Mouse (Mus musculus) cortical plate, adult 2 months (tissue): Measurements from ENCODE around the gene Ccr2. TPM values are rescaled to one million over a fixed set of nuclear protein-coding genes. Genes with fewer than 3 reads are reported as not detected.
"Not testable (repeated sequence)": the region's sequence is repeated elsewhere in the genome, so short reads cannot be mapped to it uniquely, and the experiment has no call there.

Experiments used
- H3K27ac ChIP-seq: fragments of 200-500 bp; 2 replicates; pipeline ENCODE4 v1.5.1; 2012; ENCODE audit warnings: low read length, control low read depth, inconsistent platforms; ENCODE audit not compliant: insufficient read depth
- H3K4me1 ChIP-seq: fragments of 200-500 bp; 2 replicates; pipeline ENCODE4 v1.6.1; 2011; ENCODE audit warnings: low read length; ENCODE audit not compliant: control insufficient read depth, insufficient read depth
- H3K4me3 ChIP-seq: fragments of 200-500 bp; 2 replicates; pipeline ENCODE4 v1.5.1; 2011; ENCODE audit warnings: mild to moderate bottlenecking, low read length, control low read depth; ENCODE audit not compliant: insufficient read depth
- CTCF ChIP-seq: fragments of 200-500 bp; IDR thresholded peaks from 2 replicates; pipeline ENCODE4 v1.5.1; 2011; ENCODE audit warnings: mild to moderate bottlenecking, control low read depth, low read length; ENCODE audit not compliant: insufficient read depth; ENCODE audit errors: extremely low read depth
- POLR2A ChIP-seq: fragments of 200-500 bp; IDR thresholded peaks from 2 replicates; pipeline ENCODE4 v1.6.1; 2011; ENCODE audit warnings: mild to moderate bottlenecking, low read length, control low read depth; ENCODE audit not compliant: insufficient read depth; ENCODE audit errors: extremely low read depth
- polyA plus RNA-seq: library from polyadenylated mRNA; depleted of rRNA; stranded (reverse); fragments of >200 nt; gene quantifications from 2 replicates; pipeline ENCODE4 v1.2.3, GENCODE M21; 2012

Ccr2 gene
- polyA plus RNA-seq, 1 experiment = 0.19 TPM

DNA sequence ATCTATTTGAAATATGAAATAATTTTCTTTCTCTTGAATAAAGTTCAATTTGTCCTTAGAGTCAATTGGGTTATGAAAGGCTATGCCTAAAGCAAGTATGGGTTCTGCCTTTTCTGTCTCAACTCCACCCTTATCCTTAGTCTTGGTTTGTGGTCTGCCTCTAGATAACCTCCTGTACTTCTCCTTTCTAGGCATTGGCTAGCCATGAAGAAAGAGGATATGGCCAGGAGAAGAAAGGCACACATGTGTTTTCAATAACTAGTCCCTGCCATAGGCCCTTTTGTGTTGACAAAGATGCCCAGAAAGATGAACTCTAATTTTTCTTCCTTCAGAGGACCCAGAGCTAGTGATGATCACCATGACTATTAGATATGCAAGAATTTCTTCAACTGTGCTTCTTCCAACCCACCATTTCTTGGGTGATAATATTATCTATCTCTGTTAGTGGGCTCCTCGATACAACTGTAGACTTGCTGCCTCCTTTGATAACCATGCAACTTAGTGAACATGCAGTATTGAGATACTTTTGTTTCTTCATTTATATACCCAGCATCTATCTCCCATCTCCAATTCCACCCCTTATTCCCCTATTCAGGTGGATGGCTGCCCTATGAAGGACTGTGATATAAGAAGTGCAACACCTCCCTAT, 11.0 kb downstream of the Ccr2 start:
- Histone ChIP-seq H3K4me1 (no peaks in the 10 kb centered on the region), H3K27ac (no peak overlapping the region), H3K4me3 (no peak overlapping the region)
- no peak for TF ChIP-seq POLR2A

DNA sequence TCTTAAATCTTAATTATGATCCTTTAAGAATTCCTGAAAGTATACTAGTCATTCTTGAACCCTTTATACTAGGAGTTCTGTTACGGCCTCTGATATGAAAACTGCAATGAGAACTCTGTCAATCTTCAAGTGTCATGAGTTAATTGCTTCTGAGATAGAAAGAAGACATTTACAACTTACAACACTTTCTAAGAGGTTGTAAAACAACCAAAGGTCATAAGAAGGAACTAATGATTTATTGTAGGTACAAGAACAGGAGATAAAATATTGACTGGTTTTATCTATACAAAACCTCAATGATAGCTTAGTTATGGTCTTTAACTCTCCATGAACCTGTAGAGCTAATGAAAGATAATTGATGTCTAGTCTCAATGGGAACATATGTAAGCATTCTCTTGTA, 12.0 kb downstream of the Ccr2 start:
- Histone ChIP-seq H3K4me1 (no peaks in the 10 kb centered on the region), H3K4me3 (no peak overlapping the region), H3K27ac (no peak overlapping the region)
- TF ChIP-seq CTCF (no peak), POLR2A (no peak)

DNA sequence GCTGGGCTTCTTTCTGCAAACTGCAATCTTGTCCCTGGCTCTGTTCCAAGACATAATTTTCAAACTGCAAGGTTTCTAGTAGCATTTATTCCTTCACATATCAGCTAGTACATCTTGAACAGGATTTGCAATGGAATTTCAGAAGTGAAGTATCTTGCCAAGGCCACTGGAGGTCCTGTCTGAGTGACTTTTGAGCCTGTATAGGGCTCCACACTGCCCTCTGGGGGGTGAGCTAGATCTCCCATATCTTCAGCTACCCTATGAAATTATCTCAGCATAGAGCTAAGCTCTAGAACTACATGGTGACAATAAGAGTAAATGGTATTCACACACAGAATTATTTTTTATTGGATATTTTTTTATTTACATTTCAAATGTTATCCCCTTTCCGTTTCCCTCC, 16.7 kb downstream of the Ccr2 start:
- TF ChIP-seq POLR2A = no peak
- 0 out of 2 replicates have a peak, but pooled peaks have one; percentile 22 for TF ChIP-seq CTCF
- Histone ChIP-seq H3K4me1 (no peaks in the 10 kb centered on the region), H3K27ac (no peak overlapping the region), H3K4me3 (no peak overlapping the region)

DNA sequence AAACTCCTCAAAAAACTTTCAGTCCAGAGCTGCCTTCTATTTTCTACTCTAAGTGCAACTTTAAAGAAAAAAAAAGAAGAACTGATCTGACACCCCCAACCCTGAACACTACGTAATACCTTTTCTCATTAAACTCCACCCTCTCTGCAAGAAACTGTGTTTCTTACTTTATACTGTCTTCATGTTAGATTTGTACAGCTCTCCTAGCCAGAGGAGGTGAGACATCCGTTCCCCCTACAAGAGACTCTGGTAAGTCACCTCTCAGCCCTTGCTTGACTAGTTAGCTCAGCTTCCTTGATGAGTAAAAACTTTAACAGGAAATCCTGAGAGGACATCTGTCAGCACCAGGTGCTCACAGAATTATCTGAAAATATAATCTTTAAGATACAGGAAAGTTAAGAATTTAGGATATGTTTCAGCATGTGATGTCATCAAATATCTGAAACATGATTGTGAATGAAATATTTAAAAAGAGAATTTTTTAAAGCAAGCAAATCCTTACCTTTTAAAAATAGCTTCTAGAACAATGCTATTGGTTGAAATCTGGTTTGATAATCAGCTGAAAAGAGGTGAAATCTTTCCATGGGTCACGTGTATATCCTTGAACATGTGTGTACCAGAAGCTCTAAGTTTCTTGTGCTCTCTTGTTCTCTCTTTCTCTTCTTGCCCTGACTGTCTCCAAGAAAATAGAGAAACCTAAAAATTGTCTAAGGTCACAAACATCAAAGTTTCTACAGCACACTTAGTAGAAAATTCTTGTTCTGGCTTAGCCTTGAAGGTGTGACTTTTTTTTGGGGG, 19.8 kb downstream of the Ccr2 start, which contains the start of gene Ccr5:
Gene Ccr5, plus strand, starts transcription at position 157 of the 798 bp plus-strand sequence.
- no peak within 1 kb of the TSS for H3K4me3 ChIP-seq
- no peak for TF ChIP-seq CTCF
- TF ChIP-seq POLR2A = no peak
- H3K27ac ChIP-seq = no peak within 1 kb of the TSS
- no peaks in the 10 kb centered on the region for H3K4me1 ChIP-seq

DNA sequence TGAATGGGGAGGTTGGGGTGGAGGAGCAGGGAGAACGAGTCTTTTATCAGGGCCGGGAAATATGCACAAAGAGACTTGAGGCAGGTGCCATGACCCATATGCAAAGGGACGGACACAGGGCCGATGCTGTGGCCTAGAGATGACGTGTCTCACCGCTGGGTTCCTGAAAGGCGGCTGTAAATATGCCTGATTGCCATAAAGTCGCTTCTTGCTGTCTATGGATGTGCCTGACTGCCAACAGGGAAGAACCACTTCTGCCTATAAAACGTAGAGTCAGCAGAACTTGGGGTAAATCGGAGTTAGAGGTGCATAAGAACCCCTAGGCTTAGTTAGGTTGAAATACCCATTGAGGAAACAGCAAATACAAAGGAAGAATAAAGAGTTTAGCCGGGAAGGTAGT, 23.8 kb downstream of the Ccr2 start:
- H3K27ac ChIP-seq = no peak overlapping the region
- H3K4me1 ChIP-seq = no peaks in the 10 kb centered on the region

DNA sequence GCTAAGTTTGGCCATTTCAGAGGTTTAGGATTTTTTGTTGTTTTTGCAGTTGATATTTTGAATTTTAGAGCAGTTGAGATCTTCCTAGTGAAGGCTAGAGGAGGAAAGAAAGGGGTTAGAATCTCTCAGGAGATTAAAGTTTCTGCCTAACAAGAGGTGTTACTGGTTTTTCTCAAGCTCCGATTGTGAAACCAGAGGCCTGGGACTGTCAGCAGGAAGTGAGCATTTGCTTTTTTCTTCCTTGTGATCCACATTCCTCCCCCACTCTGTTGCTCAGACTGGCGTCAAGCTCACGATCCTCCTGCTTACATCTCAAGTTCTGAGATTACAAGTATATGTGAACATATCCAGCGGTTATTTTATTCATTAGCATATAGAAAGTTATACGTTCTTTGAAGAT, 24.6 kb downstream of the Ccr2 start:
- no peak for TF ChIP-seq POLR2A
- TF ChIP-seq CTCF = no peak
- Histone ChIP-seq H3K27ac (no peak overlapping the region), H3K4me1 (no peaks in the 10 kb centered on the region), H3K4me3 (no peak overlapping the region)

More for the DNA sequence above, 23.8 kb downstream of the Ccr2 start:
- no peak overlapping the region for H3K4me3 ChIP-seq
- TF ChIP-seq CTCF (no peak), POLR2A (no peak)

DNA sequence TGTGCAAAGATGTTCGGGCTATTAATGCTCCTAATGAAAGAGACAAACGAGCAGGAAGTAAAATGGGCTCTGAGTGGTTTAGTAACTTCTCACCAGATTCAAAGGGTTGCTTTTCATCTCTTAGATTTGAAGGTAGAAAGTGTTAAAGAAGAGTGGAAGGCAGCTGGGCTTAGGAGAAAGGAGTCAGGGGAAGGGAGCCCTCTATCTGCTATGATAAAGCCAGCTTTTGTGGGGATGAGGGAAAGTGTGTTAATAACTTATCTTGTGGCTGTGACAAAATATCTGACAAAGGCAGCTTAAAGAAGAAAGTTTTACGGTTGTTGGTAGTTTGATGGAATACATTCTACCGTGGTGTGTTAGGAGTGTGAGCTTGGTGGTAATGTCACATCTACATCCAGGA, 25.7 kb downstream of the Ccr2 start:
- H3K4me1 ChIP-seq = no peaks in the 10 kb centered on the region
- no peak overlapping the region for H3K27ac ChIP-seq
- no peak overlapping the region for H3K4me3 ChIP-seq
- TF ChIP-seq CTCF = no peak
- TF ChIP-seq POLR2A = no peak

DNA sequence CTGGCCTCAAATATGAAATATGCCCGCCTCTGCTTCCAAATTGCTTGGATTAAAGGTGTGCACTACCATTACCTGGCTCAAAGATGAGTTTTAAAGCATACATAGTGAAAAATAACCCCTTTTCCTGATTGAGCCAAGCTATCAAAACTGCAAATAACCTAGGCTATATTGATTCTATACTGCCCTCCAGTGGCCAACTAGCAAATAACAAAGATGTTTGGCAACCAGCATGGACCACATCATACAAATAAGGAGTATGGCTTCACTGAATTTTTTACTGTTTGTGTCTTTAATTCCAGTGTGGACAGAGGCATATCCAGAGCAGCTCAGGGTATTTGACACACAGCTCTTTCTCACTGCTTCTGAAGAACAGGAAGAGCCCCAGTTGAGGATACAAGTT, 26.6 kb downstream of the Ccr2 start:
- TF ChIP-seq POLR2A (no peak), CTCF (peak; percentile 18; the same call in 1 of the 2 replicates)
- Histone ChIP-seq H3K4me3 (no peak overlapping the region), H3K4me1 (no peaks in the 10 kb centered on the region), H3K27ac (no peak overlapping the region)

DNA sequence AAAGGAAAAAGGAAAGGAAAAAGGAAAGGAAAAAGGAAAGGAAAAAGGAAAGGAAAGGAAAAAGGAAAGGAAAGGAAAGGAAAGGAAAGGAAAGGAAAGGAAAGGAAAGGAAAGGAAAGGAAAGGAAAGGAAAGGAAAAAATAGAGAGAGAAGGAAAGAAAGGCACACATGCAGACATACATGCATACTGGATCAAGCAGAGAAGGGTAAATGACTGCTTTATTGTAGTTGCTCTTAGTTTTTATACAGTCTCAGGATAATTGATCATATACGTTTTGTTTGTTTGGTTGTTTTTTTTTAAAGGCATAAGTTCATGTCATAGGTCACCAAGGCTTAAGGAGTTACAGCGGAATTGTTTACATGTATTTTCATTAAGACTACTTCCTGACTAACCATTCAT, 31.1 kb downstream of the Ccr2 start:
- not testable (repeated sequence) for H3K4me3 ChIP-seq, H3K27ac ChIP-seq, H3K4me1 ChIP-seq

DNA sequence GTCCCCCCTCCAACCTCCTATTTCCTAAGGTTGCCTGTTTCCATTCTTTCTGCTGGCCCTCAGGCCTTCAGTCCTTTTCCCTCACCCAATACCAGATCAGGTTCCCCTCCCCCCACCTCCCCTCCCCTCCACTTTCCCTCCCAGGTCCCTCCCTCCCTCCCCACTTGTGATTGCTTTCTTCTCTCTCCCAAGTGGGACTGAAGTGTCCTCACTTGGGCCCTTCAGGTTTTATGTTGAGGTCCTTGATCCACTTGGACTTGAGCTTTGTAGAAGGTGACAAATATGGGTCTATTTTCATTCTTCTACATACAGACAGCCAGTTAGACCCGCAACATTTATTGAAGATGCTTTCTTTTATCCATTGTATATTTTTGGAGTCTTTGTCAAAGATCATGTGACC, 33.2 kb downstream of the Ccr2 start:
- H3K27ac ChIP-seq, H3K4me3 ChIP-seq, H3K4me1 ChIP-seq: not testable (repeated sequence)

DNA sequence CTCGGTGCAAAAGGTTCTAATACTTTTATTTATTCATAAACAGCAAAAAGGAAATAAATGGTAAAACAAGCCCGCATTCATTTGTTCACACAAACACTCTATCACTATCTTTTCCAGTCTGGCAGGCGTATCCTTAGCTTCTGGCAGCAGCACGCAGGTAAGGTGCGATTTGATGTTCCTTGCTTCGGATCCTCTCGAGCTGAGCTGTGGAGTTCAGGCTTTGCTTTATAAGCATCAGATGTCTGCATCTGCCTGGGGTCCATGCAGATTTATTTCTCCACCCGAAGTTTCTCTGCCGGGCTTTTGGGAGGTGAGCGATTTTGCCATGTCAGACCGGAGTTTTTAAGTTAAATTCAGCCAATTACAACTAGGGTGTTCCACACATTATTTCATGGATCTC, 35.9 kb downstream of the Ccr2 start:
- no peak overlapping the region for H3K27ac ChIP-seq
- no peaks in the 10 kb centered on the region for H3K4me1 ChIP-seq
- TF ChIP-seq CTCF = no peak
- no peak for TF ChIP-seq POLR2A
- no peak overlapping the region for H3K4me3 ChIP-seq
